Mouse (Mus musculus): ENCODE measurements around the gene Slc38a9.

GRCm38 (mm10) chr13:112734906-112735713, 74.6 kb downstream of the Slc38a9 start:
- TF ChIP-seq TAL1 (IDR thresholded peaks at IDR 0.05; ENCODE audit: low read length) (no peak), CTCF (IDR thresholded peaks at IDR 0.05 in 2 of 3, conservative IDR thresholded peaks at IDR 0.05 in 1 of 3; ENCODE audit: control insufficient read depth in 1 of 3, insufficient read depth in 1 of 3, low read depth in 2 of 3, low read length in 3 of 3, poor library complexity in 1 of 3, severe bottlenecking in 1 of 3) (no peak), ZNF384 (IDR thresholded peaks at IDR 0.05; ENCODE audit: low read depth, low read length) (no peak), POLR2A (IDR thresholded peaks at IDR 0.05; ENCODE audit: control insufficient read depth in 1 of 2, insufficient read depth in 1 of 2, low read depth in 1 of 2, low read length in 2 of 2, poor library complexity in 1 of 2) (no peak), ZC3H11A (IDR thresholded peaks at IDR 0.05; ENCODE audit: low read depth, low read length) (no peak), MAFK (IDR thresholded peaks at IDR 0.05; ENCODE audit: borderline replicate concordance, low read depth, low read length) (no peak), CHD1 (IDR thresholded peaks at IDR 0.05; ENCODE audit: low read depth, low read length) (no peak), CHD2 (IDR thresholded peaks at IDR 0.05; ENCODE audit: low read length) (no peak), EP300 (IDR thresholded peaks at IDR 0.05; ENCODE audit: low read depth in 1 of 2, low read length in 2 of 2) (no peak), ZMIZ1 (IDR thresholded peaks at IDR 0.05; ENCODE audit: low read depth, low read length) (no peak), SIN3A (IDR thresholded peaks at IDR 0.05; ENCODE audit: low read length) (no peak), TCF12 (IDR thresholded peaks at IDR 0.05; ENCODE audit: low read depth, low read length) (no peak), HCFC1 (IDR thresholded peaks at IDR 0.05; ENCODE audit: low read depth, low read length) (no peak), USF1 (IDR thresholded peaks at IDR 0.05; ENCODE audit: low read depth, low read length) (no peak)

All from MEL (cell line).